Comparison of ENCODE assay signal across 10 mouse cellular contexts in the genomic region with DNA sequence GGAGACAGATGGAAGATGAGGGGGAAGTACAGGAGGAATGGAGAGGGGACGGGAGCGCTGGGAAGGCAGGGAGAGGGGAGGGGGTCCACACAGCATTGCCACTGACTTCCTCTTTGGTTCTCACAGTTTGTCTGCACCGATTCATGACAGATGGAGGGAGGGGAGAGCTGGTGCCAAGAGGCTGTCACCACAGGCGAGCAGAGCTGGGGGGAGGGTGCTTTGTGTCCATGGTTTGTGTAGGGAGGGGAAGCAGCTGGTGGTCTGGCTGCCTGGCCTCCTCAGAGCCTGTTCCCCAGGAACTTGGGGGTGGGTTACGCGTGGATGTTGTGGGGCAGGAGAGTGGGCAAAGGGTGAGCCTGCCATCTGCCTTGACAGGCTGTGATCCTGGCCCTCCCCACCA. TPM values are rescaled to one million over a fixed set of nuclear protein-coding genes. Genes with fewer than 3 reads are reported as not detected.
A peak's percentile ranks its signal among the peaks of the same experiment; 100 is the strongest.
DNase-seq lines count a peak whose midpoint lies in the region; ATAC-seq and TF ChIP-seq lines count a peak whose summit lies in the region.
"Had no signal": no experiment of that assay in that cellular context is flagged by ENCODE, and none has a peak within 500 bp of the region (broad histone marks: within the 10 kb centered on the region; RNA-seq: fewer than 3 reads in every experiment).

No protein-coding gene starts in this region.

- WGBS in lung, postnatal 0 days: 46% methylated on average over 6 of the region's 6 CpGs
- WGBS in lung, adult 2 months: 45% methylated on average over 6 of the region's 6 CpGs
- 37% methylated on average over 6 of the region's 6 CpGs for WGBS in embryonic facial prominence, embryonic 15.5 days
- WGBS in hindbrain, embryonic 15.5 days: 15% methylated on average over 6 of the region's 6 CpGs
- 18% methylated on average over 6 of the region's 6 CpGs for WGBS in neural tube, embryonic 13.5 days

- no peak overlapping the region for H3K9ac ChIP-seq in lung, postnatal 0 days (replicated peaks; ENCODE audit: low read depth)
- H3K9ac ChIP-seq in embryonic facial prominence, embryonic 15.5 days: no peak overlapping the region
- no peak overlapping the region for H3K9ac ChIP-seq in hindbrain, embryonic 15.5 days
- no peak overlapping the region for H3K9ac ChIP-seq in neural tube, embryonic 13.5 days

- no peak overlapping the region for H3K4me2 ChIP-seq in lung, postnatal 0 days (replicated peaks; ENCODE audit: low read depth, low read length)
- H3K4me2 ChIP-seq in embryonic facial prominence, embryonic 15.5 days (replicated peaks): no peak overlapping the region
- H3K4me2 ChIP-seq in hindbrain, embryonic 15.5 days: no peak overlapping the region
- H3K4me2 ChIP-seq in neural tube, embryonic 13.5 days: no peak overlapping the region

- TF ChIP-seq EP300 in lung, postnatal 0 days (IDR thresholded peaks at IDR 0.05): no peak

- H3K9me3 ChIP-seq in lung, postnatal 0 days (ENCODE audit: low read length): no peaks in the 10 kb centered on the region
- H3K9me3 ChIP-seq in embryonic facial prominence, embryonic 15.5 days (replicated peaks): no peaks in the 10 kb centered on the region
- H3K9me3 ChIP-seq in hindbrain, embryonic 15.5 days: no peaks in the 10 kb centered on the region
- no peaks in the 10 kb centered on the region for H3K9me3 ChIP-seq in neural tube, embryonic 13.5 days

- no peak for DNase-seq in lung, postnatal 0 days (ENCODE audit: low spot score)
- no peak for DNase-seq in lung, adult 2 months
- no peak for DNase-seq in adrenal gland, postnatal 4 days (ENCODE audit: low spot score in 2 of 2)
- no peak for DNase-seq in frontal cortex, postnatal 14 days (ENCODE audit: low spot score in 2 of 2)
- DNase-seq in thymus, postnatal 10 days (ENCODE audit: low spot score in 2 of 2): no peak
- DNase-seq: gastrocnemius, postnatal 10 days; kidney, postnatal 36 days had no signal

- peak; percentile 10; the same call in 1 of the 2 replicates for ATAC-seq in lung, postnatal 0 days
- ATAC-seq in embryonic facial prominence, embryonic 15.5 days (ENCODE audit: insufficient number of reproducible peaks, low FRiP score, low TSS enrichment, low read depth): 0 out of 2 replicates have a peak, but pooled peaks have one; percentile 15
- ATAC-seq in hindbrain, embryonic 15.5 days (ENCODE audit: low FRiP score, low read depth): peak; percentile 51
- ATAC-seq in neural tube, embryonic 13.5 days (ENCODE audit: low read depth): peak; percentile 44

- TF ChIP-seq CTCF in lung, postnatal 0 days (IDR thresholded peaks at IDR 0.05): no peak
- no peak for TF ChIP-seq CTCF in lung, adult 2 months (IDR thresholded peaks at IDR 0.05; ENCODE audit: insufficient read depth, low read length)

- H3K27me3 ChIP-seq in lung, postnatal 0 days (replicated peaks; ENCODE audit: insufficient read depth, low read length): no peaks in the 10 kb centered on the region
- no peaks in the 10 kb centered on the region for H3K27me3 ChIP-seq in embryonic facial prominence, embryonic 15.5 days
- H3K27me3 ChIP-seq in hindbrain, embryonic 15.5 days: no peaks in the 10 kb centered on the region
- H3K27me3 ChIP-seq in neural tube, embryonic 13.5 days: no peaks in the 10 kb centered on the region

- no peaks in the 10 kb centered on the region for H3K4me1 ChIP-seq in lung, postnatal 0 days (ENCODE audit: insufficient read depth, low read depth, low read length)
- no peaks in the 10 kb centered on the region for H3K4me1 ChIP-seq in lung, adult 2 months (ENCODE audit: control insufficient read depth, insufficient read depth, low read length)
- H3K4me1 ChIP-seq in embryonic facial prominence, embryonic 15.5 days: peaks cover 36% of the 10 kb centered on the region
- peaks cover 85% of the 10 kb centered on the region for H3K4me1 ChIP-seq in hindbrain, embryonic 15.5 days (replicated peaks)
- peaks cover 92% of the 10 kb centered on the region for H3K4me1 ChIP-seq in neural tube, embryonic 13.5 days (replicated peaks)

- H3K36me3 ChIP-seq in lung, postnatal 0 days (ENCODE audit: insufficient read depth, low read length): no peaks in the 10 kb centered on the region
- no peaks in the 10 kb centered on the region for H3K36me3 ChIP-seq in embryonic facial prominence, embryonic 15.5 days
- no peaks in the 10 kb centered on the region for H3K36me3 ChIP-seq in hindbrain, embryonic 15.5 days
- H3K36me3 ChIP-seq in neural tube, embryonic 13.5 days: peaks cover 35% of the 10 kb centered on the region

- no peak for TF ChIP-seq POLR2A in lung, adult 2 months (IDR thresholded peaks at IDR 0.05; ENCODE audit: borderline replicate concordance, extremely low read depth, low read depth, low read length)

- H3K4me3 ChIP-seq in lung, postnatal 0 days (ENCODE audit: low read depth, low read length): no peak overlapping the region
- no peak overlapping the region for H3K4me3 ChIP-seq in lung, adult 2 months (replicated peaks; ENCODE audit: extremely low read depth, low read depth, low read length)
- H3K4me3 ChIP-seq in embryonic facial prominence, embryonic 15.5 days (replicated peaks): no peak overlapping the region
- no peak overlapping the region for H3K4me3 ChIP-seq in hindbrain, embryonic 15.5 days
- H3K4me3 ChIP-seq in neural tube, embryonic 13.5 days: no peak overlapping the region

- H3K27ac ChIP-seq in lung, postnatal 0 days (ENCODE audit: low read length): no peak overlapping the region
- no peak overlapping the region for H3K27ac ChIP-seq in embryonic facial prominence, embryonic 15.5 days (replicated peaks)
- H3K27ac ChIP-seq in hindbrain, embryonic 15.5 days (replicated peaks): peak overlapping the region; percentile 34
- peak overlapping the region; percentile 59 for H3K27ac ChIP-seq in neural tube, embryonic 13.5 days (replicated peaks)

RNA-seq across cellular contexts. Expression of a gene that starts 15.4 kb away (rescaled TPM):
- polyA plus RNA-seq in lung, postnatal 0 days (2015; fragmentation: Nextera tagmentation; extraction: Ambion mirVana): 0.56 TPM in 2 replicates
- 2.2 and 2.8 TPM in 2 replicates for polyA plus RNA-seq in lung, adult 2 months (2012; rRNA removed)
- 3.5 and 3.9 TPM in 2 replicates for polyA plus RNA-seq in embryonic facial prominence, embryonic 15.5 days (2015; fragmentation: Nextera tagmentation; extraction: Ambion mirVana)
- 60.2 and 60.6 TPM in 2 replicates for polyA plus RNA-seq in hindbrain, embryonic 15.5 days (2015; fragmentation: Nextera tagmentation; extraction: Ambion mirVana)
- 51.2 and 54.3 TPM in 2 replicates for polyA plus RNA-seq in neural tube, embryonic 13.5 days (2015; fragmentation: Nextera tagmentation; extraction: Ambion mirVana)
- total RNA-seq in adrenal gland, postnatal 4 days (2021): 1 to 10 TPM; 8.8 to 8.9 TPM

Comparison
In these comparisons a context has a peak if more than half of its experiments do, and no peak if none do; other contexts are left out.
1. H3K27ac ChIP-seq: peak in hindbrain, embryonic 15.5 days (single experiment) and neural tube, embryonic 13.5 days (single experiment); none in lung, postnatal 0 days (single experiment) and embryonic facial prominence, embryonic 15.5 days (single experiment).
2. RNA of a gene that starts 15.4 kb away (polyA plus RNA-seq): 60.2 to 60.6 TPM in hindbrain, embryonic 15.5 days and 51.2 to 54.3 TPM in neural tube, embryonic 13.5 days; 3.5 to 3.9 TPM in embryonic facial prominence, embryonic 15.5 days, 2.2 to 2.8 TPM in lung, adult 2 months and 0.56 TPM in lung, postnatal 0 days; every median in the first group is over 10 times any median in the second.
3. Peak in every context shown above with its lines, with median percentiles within 50 percentile points of each other: ATAC-seq.